Mouse (Mus musculus): ENCODE data around the gene Nutf2-ps1.
"Not testable (repeated sequence)": the region's sequence is repeated elsewhere in the genome, so short reads cannot be mapped to it uniquely, and the experiment has no call there.

Nutf2-ps1 gene

DNA sequence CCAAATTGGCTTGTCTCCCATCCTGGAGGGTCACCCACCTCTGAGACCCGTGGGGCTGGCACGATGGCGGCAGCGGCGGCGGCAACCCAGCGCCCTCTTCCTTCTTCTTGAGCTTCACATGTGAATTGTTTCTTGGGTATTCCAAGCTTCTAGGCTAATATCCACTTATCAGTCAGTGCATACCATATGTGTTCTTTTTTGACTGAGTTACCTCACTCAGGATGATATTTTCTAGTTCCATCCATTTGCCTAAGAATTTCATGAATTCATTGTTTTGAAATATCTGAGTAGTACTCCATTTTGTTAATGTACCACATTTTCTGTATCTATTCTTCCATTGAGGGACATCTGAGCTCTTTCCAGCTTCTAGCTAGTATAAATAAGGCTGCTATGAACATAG lies at the start of gene Nutf2-ps1:
Nutf2-ps1 (minus strand) TSS at position 101 of the 400 bp plus-strand sequence.
- not testable (repeated sequence) for DNase-seq (ENCODE audit: low read depth, low spot score)

DNA sequence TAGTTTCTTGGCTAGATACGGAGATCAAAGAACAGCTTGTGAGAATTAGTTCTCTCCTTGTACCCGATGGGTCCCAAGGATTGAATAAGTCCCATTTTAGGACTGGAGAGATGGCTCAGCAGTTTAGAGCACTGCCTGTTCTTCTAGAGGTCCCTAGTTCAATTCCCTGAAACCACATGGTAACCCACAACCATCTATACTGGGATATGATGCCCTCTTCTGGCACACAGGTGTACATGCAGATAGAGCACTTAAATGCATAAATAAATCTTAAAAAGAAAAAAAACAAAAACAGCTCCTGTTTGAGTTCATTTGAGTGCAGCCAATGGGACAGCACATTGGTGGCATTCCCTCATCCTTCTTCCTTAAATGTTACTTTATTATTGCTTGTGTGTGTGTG lies 49.2 kb upstream of the Nutf2-ps1 start:
- DNase-seq (ENCODE audit: low read depth, low spot score) = no peak

DNA sequence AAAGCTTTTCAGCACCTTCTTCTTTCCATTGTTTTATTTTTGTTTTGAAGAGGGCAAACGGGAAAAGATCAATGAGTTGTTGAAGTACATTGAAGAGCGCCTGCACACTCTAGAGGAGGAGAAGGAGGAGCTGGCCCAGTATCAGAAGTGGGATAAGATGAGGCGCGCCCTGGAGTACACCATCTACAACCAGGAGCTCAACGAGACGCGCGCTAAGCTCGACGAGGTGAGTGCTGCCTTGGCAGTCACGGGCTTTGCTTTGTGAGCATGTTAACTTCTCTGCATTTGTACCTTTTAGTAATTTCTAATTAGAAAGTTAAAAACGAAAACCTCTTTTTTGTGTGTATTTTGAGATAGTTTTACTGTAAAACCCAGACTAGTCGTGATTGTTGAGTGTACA lies 32.8 kb upstream of the Nutf2-ps1 start:
- no peak for DNase-seq (ENCODE audit: low read depth, low spot score)

DNA sequence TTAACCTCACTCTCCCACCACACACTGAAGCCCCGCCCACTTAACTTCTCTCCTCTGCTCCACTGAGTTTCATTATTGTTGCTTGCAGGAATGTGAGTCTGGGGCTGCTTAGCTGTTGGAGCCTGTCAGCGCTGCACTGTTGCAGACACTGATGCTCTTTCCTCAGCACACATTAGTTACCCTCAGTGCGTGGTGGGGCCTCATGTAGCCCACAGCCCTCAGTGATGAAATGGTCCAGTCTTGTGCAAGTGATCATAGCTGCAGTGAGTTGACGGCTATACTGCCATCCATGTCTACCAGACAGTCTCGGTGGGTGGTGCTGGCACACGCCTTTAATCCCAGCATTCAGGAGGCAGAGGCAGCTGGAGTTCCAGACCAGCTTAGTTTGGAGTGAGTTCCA lies 20.1 kb upstream of the Nutf2-ps1 start:
- DNase-seq (ENCODE audit: low read depth, low spot score) = no peak

DNA sequence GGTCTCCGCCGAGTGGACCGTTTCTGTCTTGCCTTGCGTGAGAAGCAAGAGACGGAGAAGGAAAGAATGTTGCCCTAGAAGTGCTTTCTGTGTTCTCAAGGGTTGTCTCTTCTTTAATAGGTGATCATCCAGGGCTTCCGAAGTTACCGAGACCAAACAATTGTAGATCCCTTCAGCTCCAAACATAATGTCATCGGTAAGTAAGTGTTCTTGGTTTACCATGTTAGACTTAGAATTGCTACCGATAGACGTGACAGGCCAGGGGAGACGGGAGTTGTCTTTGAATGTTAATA lies 12.4 kb upstream of the Nutf2-ps1 start:
- DNase-seq (ENCODE audit: low read depth, low spot score) = no peak

DNA sequence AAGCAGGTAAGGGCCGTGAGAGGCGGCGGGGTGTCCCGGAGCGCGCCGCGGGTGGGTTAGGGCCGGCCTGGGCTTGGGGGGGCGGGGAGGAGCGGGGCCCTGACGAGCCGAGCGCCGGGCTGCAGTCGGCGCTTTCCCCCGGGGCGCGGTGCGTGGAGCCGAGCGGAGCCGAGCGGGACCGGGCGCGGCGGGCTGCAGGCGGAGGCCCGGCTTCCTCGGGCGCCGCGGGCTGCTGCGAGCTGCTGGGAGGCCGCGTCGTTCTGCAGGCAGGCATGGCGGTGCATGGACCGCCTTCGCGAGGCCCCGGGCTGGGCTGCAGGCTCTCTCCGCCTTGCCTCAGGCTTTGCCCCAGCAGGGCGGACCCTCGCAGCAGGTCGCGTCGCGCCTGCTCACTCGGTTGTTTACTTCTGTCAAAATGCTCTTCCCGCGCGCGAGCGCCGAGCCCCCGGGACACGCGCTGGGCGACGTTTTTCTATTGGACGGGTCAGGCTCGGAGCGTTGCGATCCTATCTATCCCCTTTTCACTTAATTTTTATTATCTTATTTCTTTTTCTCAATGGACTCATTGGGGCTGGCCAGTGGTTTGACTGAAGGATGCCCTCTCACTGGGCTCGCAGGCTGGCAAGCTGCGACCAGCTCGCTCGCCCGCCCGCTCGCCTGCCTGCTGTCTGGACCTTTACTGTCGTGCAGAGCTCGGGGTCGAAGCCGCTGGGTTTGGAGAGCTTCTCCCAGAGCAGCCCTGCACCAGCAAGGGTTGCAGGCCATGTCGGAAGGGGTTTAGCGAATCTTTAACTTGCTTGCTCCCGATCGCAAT lies 11.9 kb upstream of the Nutf2-ps1 start:
- DNase-seq (ENCODE audit: low read depth, low spot score) = peak; percentile 35

DNA sequence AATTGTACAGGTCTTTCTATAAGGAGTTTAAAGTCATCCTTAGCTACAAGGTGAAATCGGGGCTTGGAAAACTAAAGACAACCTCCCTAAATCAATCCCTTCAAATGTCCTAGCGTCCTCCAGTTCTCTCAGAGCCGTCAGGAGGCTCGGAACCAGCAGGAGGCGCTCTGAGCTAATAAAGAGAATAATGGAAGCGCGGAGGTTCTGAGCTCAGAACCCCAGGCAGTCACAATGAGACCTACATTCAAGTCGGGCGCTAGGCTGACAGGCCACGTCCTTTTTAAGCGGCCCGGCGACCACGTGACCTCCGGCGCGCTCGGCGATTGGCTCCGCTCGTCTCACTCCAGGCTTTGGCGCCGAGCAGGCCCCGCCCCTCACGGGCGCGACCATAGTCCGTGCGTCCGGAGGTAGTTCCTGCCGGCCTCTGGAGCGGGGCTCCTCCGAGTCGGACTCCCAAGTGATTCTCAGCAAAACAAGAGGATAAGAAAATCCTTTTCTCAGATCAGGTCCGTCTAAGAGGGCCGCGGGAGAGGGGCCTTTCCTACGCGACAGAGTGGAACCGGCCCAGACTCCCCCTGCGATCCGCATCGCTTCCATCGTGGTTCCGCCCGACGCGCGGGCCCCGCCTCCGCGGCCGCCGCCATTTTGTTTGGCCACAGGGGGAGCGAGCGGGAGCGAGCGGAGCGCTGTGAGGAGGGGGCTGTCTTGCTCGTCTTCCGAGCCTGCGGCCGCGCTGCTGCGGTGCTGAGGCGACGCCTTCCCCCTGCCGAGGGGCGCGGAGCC lies 11.1 kb upstream of the Nutf2-ps1 start, which contains the start of gene Smc3:
Smc3 (plus strand) TSS at position 642 of the 783 bp plus-strand sequence.
- peak; percentile 98 for DNase-seq (ENCODE audit: low read depth, low spot score)

DNA sequence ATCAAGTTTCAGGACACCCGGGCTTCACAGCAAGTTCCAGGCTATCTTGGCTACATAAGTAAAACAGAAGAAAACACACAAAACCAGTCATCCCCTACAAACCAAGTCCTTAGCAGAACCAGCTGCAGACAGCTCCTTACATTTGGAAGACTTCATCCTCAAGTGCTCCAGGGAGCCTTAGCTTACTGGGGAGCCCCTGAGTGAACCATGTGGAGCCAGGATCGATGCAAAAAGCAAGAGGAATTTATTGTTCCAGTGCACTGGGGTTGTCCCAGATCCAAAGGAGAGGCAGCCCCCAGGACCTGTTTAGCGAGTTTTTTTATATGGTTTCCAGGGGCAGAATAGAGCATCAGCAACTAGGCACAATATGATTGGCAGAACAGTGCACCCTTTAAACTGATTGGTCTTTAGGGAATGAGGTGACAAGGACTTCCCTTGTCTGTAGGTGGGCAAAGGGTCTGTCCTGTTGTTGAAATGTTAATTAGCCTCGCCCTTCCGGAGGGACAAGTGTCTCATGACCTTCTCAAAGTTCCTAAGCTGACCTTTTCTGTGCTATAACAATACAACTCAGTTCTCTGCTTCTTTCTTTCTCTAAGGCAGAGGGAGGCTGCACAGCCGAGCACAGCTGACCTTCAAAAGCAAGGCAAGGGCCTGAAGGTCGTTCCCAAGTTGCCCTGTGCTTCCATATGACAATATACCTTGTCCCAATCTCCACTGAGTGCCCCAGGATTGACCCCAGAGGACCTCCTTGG lies 8.0 kb upstream of the Nutf2-ps1 start:
- no peak for DNase-seq (ENCODE audit: low read depth, low spot score)

DNA sequence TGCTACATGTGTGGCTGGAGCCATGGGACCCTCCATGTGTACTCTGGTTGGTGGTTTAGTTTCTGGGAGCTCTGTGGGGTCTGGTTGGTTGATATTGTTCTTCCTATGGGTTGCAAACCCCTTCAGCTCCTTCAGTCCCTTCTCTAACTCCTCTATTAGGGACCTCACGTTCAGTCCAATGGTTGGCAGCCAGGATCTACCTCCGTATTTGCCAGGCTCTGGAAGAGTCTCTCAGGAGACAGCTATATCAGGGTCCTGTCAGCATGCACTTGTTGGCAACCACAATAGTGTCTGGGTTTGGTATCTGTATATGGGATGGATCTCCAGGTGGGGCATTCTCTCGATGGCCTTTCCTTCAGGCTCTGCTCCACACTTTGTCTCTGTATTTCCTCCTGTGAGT lies 1.2 kb downstream of the Nutf2-ps1 start:
- DNase-seq (ENCODE audit: low read depth, low spot score) = not testable (repeated sequence)

DNA sequence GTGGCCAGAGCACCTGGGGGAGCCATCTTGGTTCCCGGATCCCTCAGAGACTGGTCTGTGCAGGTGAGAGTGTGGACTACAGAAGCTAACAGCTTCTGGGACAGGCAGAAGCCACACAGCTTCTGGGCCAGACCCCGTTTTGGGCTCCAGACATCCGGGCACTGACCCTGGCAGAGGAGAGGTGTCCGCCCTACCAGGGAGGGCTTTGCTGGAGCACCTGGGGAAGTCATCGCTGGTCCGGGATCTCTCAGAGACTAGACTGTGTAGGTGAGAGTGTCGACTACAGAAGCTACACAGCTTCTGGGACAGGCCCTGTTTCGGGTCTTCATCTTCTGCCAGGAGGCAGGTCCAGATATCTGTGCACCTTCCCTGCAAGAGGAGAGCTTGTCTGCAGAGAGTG lies 8.6 kb downstream of the Nutf2-ps1 start:
- not testable (repeated sequence) for DNase-seq (ENCODE audit: low read depth, low spot score)

DNA sequence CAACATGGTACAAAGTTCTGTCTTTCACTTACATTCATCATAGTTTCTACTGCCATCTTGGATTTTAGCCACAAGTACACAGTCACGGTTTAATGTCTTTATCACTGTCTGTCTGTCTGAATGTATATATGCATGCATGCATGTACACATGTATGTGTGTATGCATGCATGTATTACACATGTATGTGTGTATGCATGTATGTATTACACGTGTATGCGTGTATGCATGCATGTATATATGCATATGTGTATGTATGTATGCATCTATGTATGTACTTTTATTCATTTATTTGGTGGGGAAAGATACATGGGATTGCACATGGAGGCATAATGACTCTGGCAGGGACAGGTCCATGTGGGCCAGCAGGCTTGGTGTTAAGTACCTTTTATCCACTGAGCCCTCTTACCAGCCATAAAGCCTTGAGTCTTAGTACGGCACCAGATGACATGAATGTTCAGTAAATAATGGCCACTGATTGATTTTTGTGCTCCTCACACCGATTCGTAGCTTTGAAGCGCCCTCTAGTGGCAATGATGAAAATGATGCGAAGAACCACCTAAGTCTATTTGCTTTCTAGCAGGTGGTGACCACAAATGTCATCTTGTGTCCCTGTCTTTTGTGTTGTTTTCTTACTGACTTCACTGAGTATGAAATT lies 10.1 kb downstream of the Nutf2-ps1 start:
- peak; percentile 83 for DNase-seq (ENCODE audit: low read depth, low spot score)

DNA sequence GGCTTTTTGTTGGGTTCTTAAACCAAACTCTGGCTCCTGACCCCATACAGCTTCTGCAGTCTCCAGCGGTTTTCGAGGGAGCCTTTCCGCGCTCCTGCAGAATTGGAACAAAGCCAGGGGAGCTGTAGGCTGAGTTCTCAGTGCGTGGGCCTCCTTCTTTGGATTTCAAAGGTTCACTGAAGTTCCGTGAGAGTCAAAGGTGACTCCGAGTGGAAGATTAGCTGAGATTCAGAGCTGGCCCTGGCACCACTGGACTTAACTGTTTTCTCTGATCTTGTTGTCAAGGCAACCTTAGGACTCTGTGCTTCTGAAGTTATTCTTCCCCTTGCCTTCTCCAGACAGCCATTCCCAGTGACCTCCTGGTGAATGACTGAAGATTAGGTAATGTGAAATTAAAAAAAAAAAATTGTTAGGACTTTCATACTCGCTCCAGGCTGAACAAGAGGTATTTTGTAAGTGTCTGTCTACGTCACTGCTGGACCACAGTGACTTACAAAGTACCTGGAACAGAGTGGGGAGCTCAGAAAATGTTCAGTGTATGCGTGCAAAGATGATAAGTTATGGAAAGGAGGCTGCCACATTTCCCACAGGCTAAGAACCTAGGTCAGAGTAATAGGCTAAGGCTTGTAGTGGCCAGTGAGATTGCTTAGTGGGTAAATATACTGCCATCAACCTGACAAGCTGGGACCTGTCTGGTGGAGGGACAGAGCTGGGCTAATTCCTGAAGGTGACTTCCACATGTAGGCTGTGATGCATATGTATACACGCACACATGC lies 11.7 kb downstream of the Nutf2-ps1 start:
- no peak for DNase-seq (ENCODE audit: low read depth, low spot score)

DNA sequence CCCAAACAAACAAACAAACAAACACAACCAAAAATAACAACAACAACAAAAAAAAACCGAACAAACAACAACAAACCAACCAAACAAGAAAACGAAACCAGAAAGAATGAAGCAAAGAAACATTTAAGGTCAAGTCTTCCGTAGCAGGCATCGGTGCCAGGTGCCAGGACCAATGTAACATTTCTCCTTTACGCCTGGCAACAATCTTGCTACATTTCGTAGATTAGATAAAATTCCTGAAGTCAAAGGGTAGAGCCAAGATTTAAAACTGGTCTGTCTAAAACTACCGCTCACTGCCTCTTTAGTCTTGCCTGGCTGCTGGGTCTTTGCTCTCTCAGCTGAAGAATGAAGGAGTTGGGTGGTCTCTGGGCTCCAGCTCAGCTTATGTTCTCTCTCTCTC lies 12.8 kb downstream of the Nutf2-ps1 start:
- no peak for DNase-seq (ENCODE audit: low read depth, low spot score)

DNA sequence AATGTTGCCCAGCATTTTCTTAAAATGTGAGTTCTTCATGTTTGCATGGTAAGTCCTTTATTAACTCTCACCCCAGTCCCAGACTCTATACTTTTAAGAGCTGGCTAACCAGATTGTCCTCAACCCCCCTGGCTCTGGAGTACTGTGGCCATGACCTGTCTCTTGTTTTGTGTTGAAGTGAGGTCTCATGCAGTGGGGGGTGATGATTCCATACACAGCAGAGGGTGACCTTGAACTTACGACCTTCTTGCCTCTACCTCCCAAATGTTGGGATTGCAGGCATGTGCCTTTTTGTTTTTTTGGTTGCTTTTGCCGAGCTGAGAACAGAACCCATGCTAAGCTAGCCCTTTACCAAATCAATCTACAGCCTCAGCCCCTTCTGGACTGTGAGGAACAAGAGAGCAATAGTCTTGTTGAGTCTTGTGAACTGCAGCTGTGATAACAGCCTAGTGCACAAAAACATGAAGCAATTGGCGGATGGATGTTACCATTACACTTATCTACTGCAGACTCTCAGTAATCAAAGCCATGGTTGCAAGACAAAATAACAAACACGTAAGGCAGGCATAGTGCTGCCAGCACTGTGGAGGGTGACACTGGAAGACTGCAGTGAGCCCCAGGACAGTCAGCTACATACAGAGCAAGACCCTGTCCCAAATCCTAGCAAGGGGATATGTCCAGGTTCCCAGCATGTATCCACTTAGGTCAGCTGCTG lies 13.4 kb downstream of the Nutf2-ps1 start:
- no peak for DNase-seq (ENCODE audit: low read depth, low spot score)

DNA sequence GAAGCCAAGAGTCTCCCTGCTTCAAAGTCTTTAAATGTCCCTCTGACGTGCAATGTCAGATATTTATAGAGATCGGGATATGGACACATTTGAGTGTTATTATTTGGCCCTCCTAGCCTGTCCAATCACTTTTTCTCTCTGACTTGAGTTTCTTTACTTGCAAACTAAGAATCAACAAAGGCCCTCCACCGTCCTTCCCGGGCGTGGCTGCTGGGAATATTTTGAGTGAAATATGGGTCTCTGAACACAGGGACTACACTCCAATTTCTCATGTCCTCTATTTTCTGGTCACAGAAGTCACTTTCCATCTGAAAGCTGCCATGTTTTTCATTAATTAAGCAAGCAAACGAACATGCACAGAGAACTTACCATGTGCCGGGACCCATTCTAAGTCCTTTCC lies 14.3 kb downstream of the Nutf2-ps1 start:
- no peak for DNase-seq (ENCODE audit: low read depth, low spot score)

DNA sequence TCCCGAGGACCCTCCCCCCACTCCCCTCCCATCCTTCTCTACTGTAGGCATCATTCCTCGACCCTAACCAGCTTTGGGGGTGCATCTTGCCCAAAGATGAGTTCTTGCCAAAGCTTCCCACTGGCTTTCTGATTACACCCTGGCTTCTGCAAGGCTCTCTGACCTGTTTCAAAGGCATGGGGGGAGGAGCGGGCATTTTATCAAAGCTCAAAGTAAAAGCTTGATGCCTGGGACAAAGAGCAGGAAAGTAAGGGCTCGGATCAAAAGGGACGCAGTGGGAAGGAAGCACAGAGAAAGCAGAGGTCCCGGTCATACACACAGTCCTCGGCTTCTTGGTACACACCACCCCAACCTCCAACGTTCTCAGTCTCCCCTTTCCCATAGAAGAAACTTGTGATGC lies 14.7 kb downstream of the Nutf2-ps1 start:
- DNase-seq (ENCODE audit: low read depth, low spot score) = no peak

DNA sequence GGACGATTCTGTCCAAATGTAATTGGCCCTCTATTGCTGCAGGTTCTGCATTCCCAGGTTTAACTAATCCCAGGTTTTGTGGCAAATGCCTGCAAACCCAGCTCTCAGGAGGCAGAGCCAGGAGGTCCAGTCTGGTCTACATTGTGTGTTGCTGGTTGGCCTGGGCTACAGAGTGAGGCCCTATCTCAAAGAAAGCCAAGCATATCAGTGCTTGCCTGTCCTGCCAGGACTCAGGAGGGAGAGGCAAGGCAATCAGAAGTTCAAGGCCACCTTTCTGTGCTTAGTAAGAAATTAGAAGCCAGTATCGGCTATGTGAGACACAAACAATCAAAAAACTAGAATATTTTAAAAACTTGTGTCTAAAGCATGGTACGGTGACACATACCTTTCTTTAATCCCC lies 15.7 kb downstream of the Nutf2-ps1 start:
- no peak for DNase-seq (ENCODE audit: low read depth, low spot score)

DNA sequence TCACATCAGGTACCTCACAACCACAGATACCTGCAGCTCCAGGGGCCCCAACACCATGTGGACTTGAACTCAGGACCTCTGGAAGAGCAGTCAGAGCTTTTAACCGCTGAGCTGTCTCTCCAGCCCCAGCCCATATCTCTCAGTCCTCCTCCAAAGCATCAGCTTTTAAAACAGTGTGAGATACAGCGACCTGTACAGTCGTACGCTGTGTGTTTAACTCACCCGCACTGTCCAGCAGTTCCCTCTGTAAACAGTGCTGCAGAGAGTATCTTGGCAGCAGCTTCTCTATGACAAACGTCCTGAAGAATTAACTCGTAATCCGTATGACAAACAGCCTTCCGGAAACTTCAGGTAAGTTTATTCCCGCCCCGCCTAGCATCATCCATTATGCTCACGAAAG lies 16.3 kb downstream of the Nutf2-ps1 start:
- DNase-seq (ENCODE audit: low read depth, low spot score) = no peak

DNA sequence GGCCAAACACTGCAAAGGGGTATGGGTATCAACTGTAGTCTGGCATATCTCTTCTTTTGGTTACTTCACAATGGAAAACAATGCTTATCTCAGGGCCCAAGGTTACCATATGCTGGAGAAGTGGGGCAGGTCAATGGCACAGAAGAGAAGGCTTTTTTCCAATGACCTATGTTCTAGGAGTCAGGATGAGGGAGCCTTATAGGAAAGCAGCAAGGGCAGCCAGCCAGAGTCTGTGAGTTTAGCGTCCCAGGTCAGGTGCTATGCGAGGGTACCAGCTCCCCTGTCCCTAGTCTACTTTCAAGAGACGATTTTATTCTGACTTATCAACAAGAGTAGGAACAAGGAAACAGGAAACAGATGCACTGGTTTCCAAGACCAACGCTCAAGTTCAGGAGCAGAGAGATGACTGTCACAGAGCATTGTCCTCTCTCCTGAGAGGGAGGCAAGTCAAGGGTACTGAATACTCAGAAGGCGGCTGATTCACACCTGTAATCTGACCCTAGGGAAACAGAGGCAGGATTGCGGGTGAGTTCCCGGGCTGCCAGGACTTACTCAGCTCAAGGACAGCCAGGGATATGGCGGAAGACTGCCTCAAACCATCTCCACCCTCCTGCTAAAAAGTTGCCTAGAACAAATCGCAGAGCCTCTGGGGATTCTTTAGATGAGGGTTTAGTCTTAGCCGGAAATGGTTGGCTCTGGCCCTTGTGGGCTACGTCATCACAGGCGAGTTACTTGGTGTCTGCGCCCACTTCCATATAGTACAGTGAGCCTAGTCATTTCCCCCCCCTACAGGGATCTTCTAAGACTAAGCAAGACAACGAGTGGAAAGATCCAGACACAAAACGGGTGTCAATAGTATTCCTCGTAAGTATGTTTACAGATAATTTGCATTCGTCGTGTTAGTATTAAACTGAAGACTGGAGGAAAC lies 17.1 kb downstream of the Nutf2-ps1 start:
- DNase-seq (ENCODE audit: low read depth, low spot score) = no peak
